Mouse (Mus musculus) forebrain, embryonic 12.5 days (tissue): ENCODE data around the gene Prcp. TPM values are rescaled to one million over a fixed set of nuclear protein-coding genes. Genes with fewer than 3 reads are reported as not detected.
"Not testable (repeated sequence)": the region's sequence is repeated elsewhere in the genome, so short reads cannot be mapped to it uniquely, and the experiment has no call there.

ENCODE experiments used
- ATAC-seq: fragments of 200-750 bp; cut with Nextera tagmentation; 2 replicates; pipeline ENCODE4 v1.8.0; 2017; ENCODE audit warnings: moderate TSS enrichment; ENCODE audit not compliant: low FRiP score
- H3K27ac ChIP-seq: fragments of 300-500 bp; sonication (generic); 2 replicates; pipeline ENCODE4 v1.5.1; 2016; ENCODE audit warnings: mild to moderate bottlenecking
- H3K27me3 ChIP-seq: fragments of 300-500 bp; sonication (generic); 2 replicates; pipeline ENCODE4 v1.6.1; 2016; ENCODE audit warnings: mild to moderate bottlenecking
- H3K36me3 ChIP-seq: fragments of 300-500 bp; sonication (generic); replicated peaks from 2 replicates; pipeline ENCODE4 v1.6.1; 2016; ENCODE audit warnings: mild to moderate bottlenecking
- H3K4me1 ChIP-seq: fragments of 300-500 bp; sonication (generic); 2 replicates; pipeline ENCODE4 v1.6.1; 2016
- H3K4me2 ChIP-seq: fragments of 300-500 bp; sonication (generic); 2 replicates; pipeline ENCODE4 v1.6.1; 2016; ENCODE audit warnings: mild to moderate bottlenecking, moderate library complexity
- H3K4me3 ChIP-seq: fragments of 300-500 bp; sonication (generic); replicated peaks from 2 replicates; pipeline ENCODE4 v1.5.1; 2016; ENCODE audit warnings: mild to moderate bottlenecking
- H3K9ac ChIP-seq: fragments of 300-500 bp; sonication (generic); 2 replicates; pipeline ENCODE4 v1.6.1; 2016; ENCODE audit warnings: mild to moderate bottlenecking
- H3K9me3 ChIP-seq: fragments of 300-500 bp; sonication (generic); 2 replicates; pipeline ENCODE4 v1.6.1; 2016
- WGBS: fragments of 180-500 bp; shearing (Covaris S2); methylation state at CpG from one replicate; pipeline ENCODE4 v1.1.7; 2016; 5-methylcytosine and 5-hydroxymethylcytosine counted together
- polyA plus RNA-seq: library from polyadenylated mRNA; unstranded; fragments of >200 nt; fragmentation: Nextera tagmentation; extraction: Ambion mirVana; gene quantifications from 2 replicates; pipeline ENCODE4 v1.2.1, GENCODE M21; 2016

Prcp gene
- polyA plus RNA-seq, 1 experiment from 2014 or later, result 18.3 TPM

- Histone ChIP-seq H3K9ac (no peak overlapping the region), H3K4me1 (no peaks in the 10 kb centered on the region), H3K4me3 (no peak overlapping the region), H3K27me3 (no peaks in the 10 kb centered on the region), H3K27ac (no peak overlapping the region), H3K36me3 (no peaks in the 10 kb centered on the region), H3K9me3 (no peaks in the 10 kb centered on the region), H3K4me2 (no peak overlapping the region)
- WGBS, result 79% methylated on average over 2 of the region's 2 CpGs
- no peak for ATAC-seq
These were observed 77.9 kb downstream of the Prcp start for GRCm38 (mm10) chr7:92952210-92952609.

GRCm38 (mm10) chr7:92959758-92960157 is 85.5 kb downstream of the Prcp start:
- no peak overlapping the region for H3K27ac ChIP-seq
- no peaks in the 10 kb centered on the region for H3K27me3 ChIP-seq
- no peak overlapping the region for H3K4me2 ChIP-seq
- H3K9ac ChIP-seq, result no peak overlapping the region
- 75% methylated on average over 3 of the region's 3 CpGs for WGBS
- no peaks in the 10 kb centered on the region for H3K4me1 ChIP-seq
- H3K36me3 ChIP-seq, result no peaks in the 10 kb centered on the region
- H3K9me3 ChIP-seq, result no peaks in the 10 kb centered on the region
- H3K4me3 ChIP-seq, result no peak overlapping the region
- ATAC-seq, result no peak

- H3K4me1 ChIP-seq, result no peaks in the 10 kb centered on the region
- no peaks in the 10 kb centered on the region for H3K9me3 ChIP-seq
- H3K27ac ChIP-seq, result no peak overlapping the region
- H3K27me3 ChIP-seq, result no peaks in the 10 kb centered on the region
- no peaks in the 10 kb centered on the region for H3K36me3 ChIP-seq
- WGBS, result 56% methylated on average over 1 of the region's 1 CpGs
- no peak overlapping the region for H3K9ac ChIP-seq
- no peak for ATAC-seq
- no peak overlapping the region for H3K4me3 ChIP-seq
- H3K4me2 ChIP-seq, result no peak overlapping the region
These were observed 87.6 kb downstream of the Prcp start for GRCm38 (mm10) chr7:92961876-92962275.

DNA sequence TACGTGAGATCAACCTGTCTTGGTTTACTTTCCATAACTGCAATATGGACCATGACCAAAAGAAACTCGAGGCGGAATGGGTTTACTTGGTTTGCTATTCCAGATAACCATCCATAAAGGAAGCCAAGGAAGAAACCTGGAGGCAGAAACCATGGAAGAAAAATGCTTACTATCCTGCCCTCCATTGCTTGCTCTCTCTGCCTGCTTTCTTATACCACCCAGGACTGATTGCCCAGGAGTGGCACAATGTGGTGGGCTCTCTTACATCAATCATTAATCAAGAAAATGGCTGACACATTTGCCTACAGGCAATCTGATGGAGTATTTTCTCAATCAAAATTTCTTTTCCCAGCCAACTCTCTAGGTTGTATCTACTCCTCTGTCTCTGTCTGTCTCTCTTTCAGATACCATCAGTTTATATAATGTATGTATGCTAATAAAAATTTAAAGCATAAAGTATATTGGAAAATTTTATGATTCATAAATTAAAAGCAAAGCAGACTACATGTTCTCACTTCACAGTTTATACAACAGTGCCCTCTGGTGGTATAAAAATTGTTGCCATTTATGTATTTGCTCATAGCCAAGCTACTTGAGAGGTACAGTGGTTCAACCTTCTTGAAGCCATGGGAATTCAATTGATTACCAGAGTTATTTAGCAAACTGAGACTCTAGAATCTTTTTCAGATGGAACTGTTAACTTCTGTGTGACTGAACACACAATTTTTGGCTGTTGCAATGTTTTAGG is 90.7 kb downstream of the Prcp start:
- no peaks in the 10 kb centered on the region for H3K36me3 ChIP-seq
- H3K27ac ChIP-seq, result no peak overlapping the region
- no peak overlapping the region for H3K4me2 ChIP-seq
- H3K27me3 ChIP-seq, result peaks cover 8% of the 10 kb centered on the region; the same call in 1 of the 2 replicates
- 0 out of 2 replicates have a peak, but pooled peaks cover 4% of the 10 kb centered on the region for H3K4me1 ChIP-seq
- no peak overlapping the region for H3K4me3 ChIP-seq
- no peak overlapping the region for H3K9ac ChIP-seq
- peak; percentile 72; the same call in 1 of the 2 replicates for ATAC-seq
- 78% methylated on average over 3 of the region's 3 CpGs for WGBS
- H3K9me3 ChIP-seq, result no peaks in the 10 kb centered on the region

- H3K9ac ChIP-seq, result no peak overlapping the region
- ATAC-seq, result peak; percentile 91
- H3K9me3 ChIP-seq, result no peaks in the 10 kb centered on the region
- no peaks in the 10 kb centered on the region for H3K36me3 ChIP-seq
- H3K4me3 ChIP-seq, result no peak overlapping the region
- H3K4me2 ChIP-seq, result no peak overlapping the region
- 0 out of 2 replicates have a peak, but pooled peaks cover 4% of the 10 kb centered on the region for H3K4me1 ChIP-seq
- H3K27ac ChIP-seq, result no peak overlapping the region
- H3K27me3 ChIP-seq, result peaks cover 8% of the 10 kb centered on the region; the same call in 1 of the 2 replicates
- 60% methylated on average over 10 of the region's 10 CpGs for WGBS
These were observed 93.3 kb downstream of the Prcp start for GRCm38 (mm10) chr7:92967381-92968127.

GRCm38 (mm10) chr7:92977429-92977828 is 103.2 kb downstream of the Prcp start:
- ATAC-seq, result no peak

GRCm38 (mm10) chr7:92978225-92978624 is 104.0 kb downstream of the Prcp start:
- H3K27me3 ChIP-seq, result peaks cover 16% of the 10 kb centered on the region; the same call in 1 of the 2 replicates
- no peaks in the 10 kb centered on the region for H3K9me3 ChIP-seq
- H3K27ac ChIP-seq, result no peak overlapping the region
- H3K4me1 ChIP-seq, result no peaks in the 10 kb centered on the region; the same call in 1 of the 2 replicates
- WGBS, result 81% methylated on average over 4 of the region's 4 CpGs
- no peak overlapping the region for H3K4me3 ChIP-seq
- no peak for ATAC-seq
- no peak overlapping the region for H3K9ac ChIP-seq
- no peak overlapping the region for H3K4me2 ChIP-seq
- H3K36me3 ChIP-seq, result no peaks in the 10 kb centered on the region

More at GRCm38 (mm10) chr7:92977429-92977828, 103.2 kb downstream of the Prcp start:
- no peaks in the 10 kb centered on the region; the same call in 1 of the 2 replicates for H3K4me1 ChIP-seq
- WGBS, result 77% methylated on average over 3 of the region's 3 CpGs
- no peaks in the 10 kb centered on the region for H3K9me3 ChIP-seq
- H3K27ac ChIP-seq, result no peak overlapping the region
- no peak overlapping the region for H3K9ac ChIP-seq
- H3K4me2 ChIP-seq, result no peak overlapping the region
- no peak overlapping the region for H3K4me3 ChIP-seq
- no peaks in the 10 kb centered on the region for H3K36me3 ChIP-seq
- H3K27me3 ChIP-seq, result peaks cover 16% of the 10 kb centered on the region; the same call in 1 of the 2 replicates

DNA sequence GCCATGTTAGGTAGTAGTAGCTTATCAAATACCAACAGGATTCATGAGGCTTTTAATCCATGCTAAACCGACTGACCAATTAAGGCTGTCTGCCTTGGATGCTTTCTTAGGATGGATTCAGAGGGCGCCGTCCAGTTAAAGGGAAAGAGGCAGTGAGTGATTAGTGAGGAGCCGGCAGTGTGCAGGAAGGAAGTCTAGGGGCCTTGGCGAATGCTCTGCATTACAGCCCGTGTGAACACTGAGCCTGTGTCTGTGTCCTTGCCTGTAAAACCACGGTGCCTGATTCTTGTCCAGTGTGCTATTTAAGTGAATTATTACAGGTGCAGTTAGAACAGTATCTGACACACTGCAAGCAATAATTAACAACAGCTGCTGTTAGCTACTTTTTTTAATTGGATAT is 104.5 kb downstream of the Prcp start:
- not testable (repeated sequence) for H3K9ac ChIP-seq, H3K36me3 ChIP-seq, H3K4me1 ChIP-seq, ATAC-seq, H3K4me2 ChIP-seq, H3K27ac ChIP-seq, H3K4me3 ChIP-seq, H3K9me3 ChIP-seq
- 26% methylated on average over 7 of the region's 7 CpGs for WGBS
- peaks cover 16% of the 10 kb centered on the region; the same call in 1 of the 2 replicates for H3K27me3 ChIP-seq

DNA sequence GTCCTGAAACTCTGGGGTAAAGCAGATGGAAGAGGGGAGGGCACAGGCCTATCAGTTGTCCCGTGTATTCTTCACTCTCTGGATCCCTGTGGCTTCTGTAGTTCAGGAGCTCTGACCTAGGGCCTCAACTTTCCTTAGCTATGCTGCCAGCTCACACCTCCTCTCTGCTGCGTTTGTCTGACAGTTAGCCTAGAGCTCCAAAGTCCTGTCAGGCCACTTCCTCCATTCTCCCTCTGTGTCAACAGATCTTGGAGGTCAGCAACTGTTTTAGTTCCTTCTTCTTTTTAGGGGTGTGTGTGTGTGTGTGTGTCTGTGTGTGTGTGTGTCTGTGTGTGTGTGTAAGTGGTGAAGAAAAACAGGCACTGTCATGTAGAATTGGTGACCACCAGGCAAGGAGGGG is 106.5 kb downstream of the Prcp start:
- peaks cover 17% of the 10 kb centered on the region; the same call in 1 of the 2 replicates for H3K4me1 ChIP-seq
- no peak overlapping the region for H3K4me2 ChIP-seq
- 71% methylated on average over 2 of the region's 2 CpGs for WGBS
- no peak overlapping the region for H3K9ac ChIP-seq
- H3K4me3 ChIP-seq, result no peak overlapping the region
- H3K27ac ChIP-seq, result no peak overlapping the region
- ATAC-seq, result no peak
- peaks cover 16% of the 10 kb centered on the region; the same call in 1 of the 2 replicates for H3K27me3 ChIP-seq
- no peaks in the 10 kb centered on the region for H3K9me3 ChIP-seq
- no peaks in the 10 kb centered on the region for H3K36me3 ChIP-seq

DNA sequence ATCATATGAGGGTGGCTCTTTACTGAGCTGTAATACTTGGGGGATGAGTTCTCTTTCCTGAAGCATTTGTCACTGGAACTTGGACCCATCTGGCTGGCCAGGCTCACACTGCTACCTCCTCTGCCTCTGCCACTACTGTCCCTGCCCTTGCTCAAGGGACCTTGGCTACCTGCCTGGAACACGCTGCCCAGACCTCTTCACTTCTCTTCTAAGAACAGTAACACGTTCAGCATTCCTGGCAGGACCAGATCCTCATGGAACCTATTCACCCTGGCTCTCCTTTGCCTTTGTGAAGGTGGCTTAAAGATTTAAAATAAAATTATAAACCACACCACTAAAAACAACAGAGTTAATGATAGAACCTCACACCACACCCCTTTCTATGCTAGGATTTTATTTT is 107.6 kb downstream of the Prcp start:
- WGBS, result 75% methylated on average over 2 of the region's 2 CpGs
- peaks cover 16% of the 10 kb centered on the region; the same call in 1 of the 2 replicates for H3K27me3 ChIP-seq
- no peak overlapping the region for H3K4me3 ChIP-seq
- ATAC-seq, result no peak
- no peak overlapping the region for H3K4me2 ChIP-seq
- peaks cover 20% of the 10 kb centered on the region; the same call in 1 of the 2 replicates for H3K4me1 ChIP-seq
- no peaks in the 10 kb centered on the region for H3K36me3 ChIP-seq
- H3K9me3 ChIP-seq, result no peaks in the 10 kb centered on the region
- H3K27ac ChIP-seq, result no peak overlapping the region
- no peak overlapping the region for H3K9ac ChIP-seq
